Mouse (Mus musculus): ENCODE results near the gene Prl. TPM values are rescaled to one million over a fixed set of nuclear protein-coding genes. Genes with fewer than 3 reads are reported as not detected.

Prl gene
- not detected in 2 replicates for polyA plus RNA-seq (2012; ENCODE audit: insufficient read depth, insufficient read length, low replicate concordance, missing spikeins)

DNA sequence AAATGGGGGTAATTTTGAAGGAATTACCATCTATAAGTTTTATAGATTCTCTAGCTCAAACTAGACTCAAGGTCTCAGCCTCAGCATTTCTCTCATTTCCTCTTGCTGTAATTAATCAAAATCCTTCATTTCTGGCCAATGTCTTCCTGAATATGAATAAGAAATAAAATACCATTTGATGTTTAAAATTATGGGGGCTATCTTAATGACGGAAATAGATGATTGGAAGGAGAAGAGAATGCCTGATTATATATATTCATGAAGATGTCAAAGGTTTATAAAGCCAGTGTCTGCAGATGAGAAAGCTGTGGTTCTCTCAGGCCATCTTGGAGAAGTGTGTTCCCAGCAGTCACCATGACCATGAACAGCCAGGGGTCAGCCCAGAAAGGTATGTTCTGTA lies at the start of gene Prl:
Prl (plus strand) TSS at position 301 of the 400 bp plus-strand sequence.
- TF ChIP-seq POLR2A (IDR thresholded peaks at IDR 0.05; ENCODE audit: insufficient read depth, low read depth, low read length) (no peak), CTCF (IDR thresholded peaks at IDR 0.05; ENCODE audit: insufficient read depth, low read depth, low read length) (no peak)
- H3K4me1 ChIP-seq (ENCODE audit: control insufficient read depth, insufficient read depth, low read length), result no peaks in the 10 kb centered on the region
- H3K27ac ChIP-seq (ENCODE audit: insufficient read depth, low read depth, low read length), result no peak within 1 kb of the TSS
- H3K4me3 ChIP-seq (ENCODE audit: insufficient read depth, low read depth, low read length), result no peak within 1 kb of the TSS
- 89% methylated on average over 1 of the region's 1 CpGs for WGBS

DNA sequence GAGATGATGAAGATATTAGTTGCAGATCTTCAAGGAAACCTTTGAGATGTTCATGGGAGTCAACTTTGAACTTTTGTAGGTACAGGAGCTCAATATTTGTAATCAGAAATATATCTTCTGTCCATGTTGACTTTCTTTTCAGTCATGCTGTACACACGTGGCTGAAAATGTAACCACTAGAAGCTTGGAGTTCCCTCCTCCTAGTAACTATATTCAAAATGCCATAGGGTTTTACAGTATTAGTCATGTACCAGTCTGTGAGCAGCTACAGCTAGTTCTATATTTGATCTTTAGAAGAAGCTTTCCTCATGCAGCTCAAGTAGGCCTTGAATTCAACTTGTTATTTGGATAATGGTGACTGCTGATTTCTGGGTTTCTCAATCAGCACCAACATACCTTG lies 30.8 kb upstream of the Prl start:
- TF ChIP-seq CTCF (IDR thresholded peaks at IDR 0.05; ENCODE audit: insufficient read depth, low read depth, low read length) (no peak), POLR2A (IDR thresholded peaks at IDR 0.05; ENCODE audit: insufficient read depth, low read depth, low read length) (no peak)
- WGBS, result 61% methylated on average over 1 of the region's 1 CpGs
- no peak overlapping the region for H3K4me3 ChIP-seq (ENCODE audit: insufficient read depth, low read depth, low read length)
- H3K27ac ChIP-seq (ENCODE audit: insufficient read depth, low read depth, low read length), result no peak overlapping the region
- H3K4me1 ChIP-seq (ENCODE audit: control insufficient read depth, insufficient read depth, low read length), result no peaks in the 10 kb centered on the region

DNA sequence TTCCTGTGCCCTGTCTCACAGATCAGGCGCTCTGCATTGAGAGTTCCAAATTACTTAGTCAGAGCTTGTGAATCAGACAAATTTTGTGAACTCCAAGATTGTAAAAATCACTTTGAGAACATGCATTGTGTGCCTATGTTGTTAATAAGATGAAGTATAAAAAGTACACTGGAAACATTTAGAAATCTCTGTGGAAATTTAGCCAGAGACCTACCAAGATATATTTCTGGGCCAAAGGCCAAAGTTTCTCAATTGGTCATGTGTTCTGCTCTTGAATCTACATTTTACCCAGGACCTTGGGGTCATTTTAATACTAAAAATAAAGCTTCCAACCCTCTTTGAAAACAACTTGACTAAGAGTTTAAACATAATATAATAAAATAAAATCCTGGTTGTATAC lies 30.0 kb upstream of the Prl start:
- TF ChIP-seq POLR2A (IDR thresholded peaks at IDR 0.05; ENCODE audit: insufficient read depth, low read depth, low read length) (no peak), CTCF (IDR thresholded peaks at IDR 0.05; ENCODE audit: insufficient read depth, low read depth, low read length) (no peak)
- WGBS, result 88% methylated on average over 1 of the region's 1 CpGs

DNA sequence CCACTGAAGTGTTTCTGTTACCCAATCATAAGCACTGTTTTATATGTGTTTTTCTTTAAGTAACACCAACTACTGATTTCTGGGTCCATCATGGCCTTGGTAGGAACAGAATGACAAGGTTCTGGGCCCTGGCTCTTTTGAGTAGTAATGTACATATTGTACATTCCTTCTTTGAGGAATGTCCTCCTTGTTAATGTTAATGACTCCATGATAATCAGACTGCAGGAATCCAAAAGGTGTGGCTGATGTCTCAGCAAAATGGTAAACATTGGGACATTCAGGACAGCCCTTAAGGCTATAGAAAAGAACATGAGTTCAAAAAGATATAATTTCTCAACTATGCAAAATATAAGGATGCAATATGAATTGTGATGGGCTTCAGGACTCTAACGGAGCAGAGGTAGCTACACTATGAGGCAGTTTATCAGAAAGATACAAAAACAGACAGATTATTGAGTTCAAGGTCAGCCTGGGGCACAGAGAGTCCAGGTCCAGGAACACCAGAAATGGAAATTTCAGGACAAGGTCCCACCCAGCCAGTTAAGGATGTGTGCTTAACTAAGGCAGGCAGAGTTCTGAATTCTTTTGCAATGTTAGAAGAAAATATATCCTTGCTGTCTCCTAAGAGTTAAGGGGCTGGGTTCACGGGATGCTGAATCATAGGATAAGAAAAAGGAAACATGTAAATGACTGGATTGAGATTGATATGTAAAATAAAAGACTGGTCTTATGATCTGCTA lies 28.7 kb upstream of the Prl start:
- no peak for TF ChIP-seq CTCF (IDR thresholded peaks at IDR 0.05; ENCODE audit: insufficient read depth, low read depth, low read length)
- no peak for TF ChIP-seq POLR2A (IDR thresholded peaks at IDR 0.05; ENCODE audit: insufficient read depth, low read depth, low read length)

More for the DNA sequence above, 30.0 kb upstream of the Prl start:
- no peak overlapping the region for H3K27ac ChIP-seq (ENCODE audit: insufficient read depth, low read depth, low read length)
- no peaks in the 10 kb centered on the region for H3K4me1 ChIP-seq (ENCODE audit: control insufficient read depth, insufficient read depth, low read length)
- no peak overlapping the region for H3K4me3 ChIP-seq (ENCODE audit: insufficient read depth, low read depth, low read length)

DNA sequence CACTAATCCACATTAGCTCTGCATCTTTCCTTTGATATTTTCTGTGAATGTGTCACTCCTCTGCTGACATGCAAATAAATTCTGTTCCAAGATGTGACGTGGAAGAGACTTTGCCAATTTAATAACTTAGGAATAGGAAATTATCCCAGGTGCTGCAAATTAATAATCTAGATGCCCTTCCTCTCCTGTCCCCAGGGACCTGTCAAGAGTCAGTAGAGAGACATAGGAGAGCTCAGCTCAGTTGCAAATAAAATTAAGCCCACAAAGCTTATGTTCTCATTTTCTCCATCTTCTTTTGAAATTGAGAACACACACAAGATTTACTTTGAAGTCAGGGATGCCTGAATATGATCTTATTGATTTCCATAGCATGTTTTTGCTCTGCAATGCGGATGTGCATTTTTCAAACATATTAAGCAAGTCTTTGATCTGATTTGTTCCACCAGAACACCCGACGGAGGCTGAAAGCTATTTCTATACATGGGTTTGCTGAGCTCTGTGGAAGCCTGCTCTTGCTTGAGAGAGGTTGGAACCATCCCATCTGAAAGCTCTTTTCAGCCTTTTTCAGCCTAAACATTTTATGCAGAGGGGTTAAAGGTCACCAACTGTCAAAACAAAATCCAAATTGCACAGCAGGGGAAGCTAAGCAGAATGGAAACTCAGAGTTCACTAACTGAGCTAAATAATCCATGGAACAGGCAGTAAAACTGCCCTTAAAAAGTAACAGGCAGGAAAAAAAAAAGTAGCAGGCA lies 26.1 kb upstream of the Prl start:
- 55% methylated on average over 4 of the region's 4 CpGs for WGBS
- no peaks in the 10 kb centered on the region for H3K4me1 ChIP-seq (ENCODE audit: control insufficient read depth, insufficient read depth, low read length)
- no peak overlapping the region for H3K4me3 ChIP-seq (ENCODE audit: insufficient read depth, low read depth, low read length)
- TF ChIP-seq POLR2A (IDR thresholded peaks at IDR 0.05; ENCODE audit: insufficient read depth, low read depth, low read length) (no peak), CTCF (IDR thresholded peaks at IDR 0.05; ENCODE audit: insufficient read depth, low read depth, low read length) (no peak)
- H3K27ac ChIP-seq (ENCODE audit: insufficient read depth, low read depth, low read length), result no peak overlapping the region

More for the DNA sequence above, 28.7 kb upstream of the Prl start:
- H3K27ac ChIP-seq (ENCODE audit: insufficient read depth, low read depth, low read length), result no peak overlapping the region
- no peaks in the 10 kb centered on the region for H3K4me1 ChIP-seq (ENCODE audit: control insufficient read depth, insufficient read depth, low read length)
- 93% methylated on average over 2 of the region's 2 CpGs for WGBS
- H3K4me3 ChIP-seq (ENCODE audit: insufficient read depth, low read depth, low read length), result no peak overlapping the region

DNA sequence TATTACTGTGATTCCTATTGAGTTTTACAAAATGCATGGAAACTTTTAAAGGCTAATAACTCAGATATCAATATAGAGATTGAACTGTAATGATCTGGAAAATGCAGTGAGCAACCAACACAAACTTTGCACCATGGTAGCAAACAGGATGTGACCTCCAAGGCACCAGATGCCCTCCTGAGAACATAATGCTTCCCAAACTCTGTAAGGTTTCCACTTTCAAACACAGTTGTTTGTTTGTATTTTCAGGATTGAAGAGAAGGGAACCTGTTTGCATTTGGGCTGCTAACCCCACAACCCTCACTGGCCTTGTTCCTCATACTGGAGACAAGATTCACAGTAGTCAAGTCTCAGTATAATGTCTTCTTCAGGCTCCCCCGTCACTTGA lies 25.5 kb upstream of the Prl start:
- no peaks in the 10 kb centered on the region for H3K4me1 ChIP-seq (ENCODE audit: control insufficient read depth, insufficient read depth, low read length)
- no peak overlapping the region for H3K27ac ChIP-seq (ENCODE audit: insufficient read depth, low read depth, low read length)
- no peak for TF ChIP-seq POLR2A (IDR thresholded peaks at IDR 0.05; ENCODE audit: insufficient read depth, low read depth, low read length)
- TF ChIP-seq CTCF (IDR thresholded peaks at IDR 0.05; ENCODE audit: insufficient read depth, low read depth, low read length), result no peak
- no peak overlapping the region for H3K4me3 ChIP-seq (ENCODE audit: insufficient read depth, low read depth, low read length)
- 89% methylated on average over 1 of the region's 1 CpGs for WGBS

DNA sequence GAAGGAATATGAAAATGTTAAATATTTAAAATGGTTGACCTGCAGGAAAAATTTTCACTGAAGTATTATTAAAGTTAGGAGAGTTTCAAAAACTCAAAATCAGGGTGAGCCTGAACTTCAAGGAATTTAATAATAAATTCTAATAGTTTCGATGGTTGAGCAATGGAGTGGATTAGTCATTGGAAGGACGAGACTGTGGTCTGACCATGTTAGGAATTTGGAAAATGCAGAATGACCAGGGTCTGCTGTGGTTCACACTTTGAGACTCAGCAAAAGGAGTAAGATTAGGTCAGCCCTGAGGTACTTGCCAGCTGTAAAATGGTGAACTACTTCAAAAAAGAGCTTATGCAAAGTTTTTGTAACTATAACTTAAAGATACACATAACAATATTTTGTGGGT lies 24.4 kb upstream of the Prl start:
- no peak overlapping the region for H3K4me3 ChIP-seq (ENCODE audit: insufficient read depth, low read depth, low read length)
- TF ChIP-seq POLR2A (IDR thresholded peaks at IDR 0.05; ENCODE audit: insufficient read depth, low read depth, low read length), result no peak
- TF ChIP-seq CTCF (IDR thresholded peaks at IDR 0.05; ENCODE audit: insufficient read depth, low read depth, low read length), result no peak
- H3K4me1 ChIP-seq (ENCODE audit: control insufficient read depth, insufficient read depth, low read length), result no peaks in the 10 kb centered on the region
- H3K27ac ChIP-seq (ENCODE audit: insufficient read depth, low read depth, low read length), result no peak overlapping the region
- WGBS, result 95% methylated on average over 2 of the region's 2 CpGs

DNA sequence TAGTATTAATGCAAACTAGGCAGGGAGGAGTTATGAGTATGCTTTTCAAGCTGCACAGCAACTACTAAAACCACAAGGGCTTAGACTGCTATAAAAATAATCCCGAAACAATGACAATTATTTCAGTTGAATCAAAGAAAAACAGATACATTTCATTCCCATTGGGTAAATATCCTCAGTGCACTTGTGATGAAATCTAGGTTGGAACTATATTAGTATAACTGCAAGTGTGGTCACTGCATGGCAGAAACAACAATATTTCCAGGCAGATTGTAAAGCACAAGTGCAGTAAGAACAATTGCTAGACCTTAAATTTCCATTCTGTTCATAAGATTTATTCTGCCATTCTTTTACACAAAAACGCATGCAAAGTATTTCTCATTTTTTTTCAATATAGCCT lies 15.2 kb upstream of the Prl start:
- 95% methylated on average over 2 of the region's 2 CpGs for whole genome bisulfite sequencing
- no peak overlapping the region for H3K4me3 ChIP-seq (ENCODE audit: insufficient read depth, low read depth, low read length)
- no peak overlapping the region for H3K27ac ChIP-seq (ENCODE audit: insufficient read depth, low read depth, low read length)
- TF ChIP-seq POLR2A (IDR thresholded peaks at IDR 0.05; ENCODE audit: insufficient read depth, low read depth, low read length), result no peak
- no peak for TF ChIP-seq CTCF (IDR thresholded peaks at IDR 0.05; ENCODE audit: insufficient read depth, low read depth, low read length)
- no peaks in the 10 kb centered on the region for H3K4me1 ChIP-seq (ENCODE audit: control insufficient read depth, insufficient read depth, low read length)

DNA sequence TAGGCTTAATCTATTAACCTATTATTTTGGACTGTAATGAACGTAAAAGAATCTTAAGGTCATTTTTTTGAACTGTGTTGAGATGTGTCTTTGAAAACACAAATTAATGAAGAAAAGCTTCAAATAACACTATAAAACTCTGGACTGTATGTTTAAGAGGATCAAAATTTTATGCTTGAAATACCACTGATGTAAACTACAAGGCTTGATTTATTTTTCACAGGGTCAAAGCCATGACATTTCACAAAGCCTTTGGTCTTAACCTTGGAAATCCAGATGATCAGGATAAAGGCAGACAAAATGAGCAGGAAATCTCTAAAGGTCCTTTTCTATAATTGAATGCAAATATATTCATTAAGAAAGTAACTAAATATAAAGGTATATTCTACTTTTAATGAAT lies 14.0 kb upstream of the Prl start:
- H3K4me3 ChIP-seq (ENCODE audit: insufficient read depth, low read depth, low read length), result no peak overlapping the region
- no peak for TF ChIP-seq POLR2A (IDR thresholded peaks at IDR 0.05; ENCODE audit: insufficient read depth, low read depth, low read length)
- TF ChIP-seq CTCF (IDR thresholded peaks at IDR 0.05; ENCODE audit: insufficient read depth, low read depth, low read length), result no peak
- no peak overlapping the region for H3K27ac ChIP-seq (ENCODE audit: insufficient read depth, low read depth, low read length)
- no peaks in the 10 kb centered on the region for H3K4me1 ChIP-seq (ENCODE audit: control insufficient read depth, insufficient read depth, low read length)
- WGBS, result 90% methylated on average over 1 of the region's 1 CpGs

Data from olfactory bulb, adult 2 months (tissue).